Mouse (Mus musculus) embryonic facial prominence, embryonic 15.5 days (tissue): ENCODE measurements at regions not wholly inside any gene's neighbourhood (a gene's known extent, or its start where the extent isn't known, plus 50 kb on each side); places are given as distances from the start of the nearest gene placed in this dataset.
A peak's percentile ranks its signal among the peaks of the same experiment; 100 is the strongest.
"Not testable (repeated sequence)": the region's sequence is repeated elsewhere in the genome, so short reads cannot be mapped to it uniquely, and the experiment has no call there.

Source experiments
- ATAC-seq: fragments of 200-750 bp; cut with Nextera tagmentation; 2 replicates; pipeline ENCODE4 v1.8.0; 2017; ENCODE audit warnings: low read depth, moderate TSS enrichment; ENCODE audit not compliant: insufficient number of reproducible peaks, low FRiP score, low TSS enrichment
- H3K27ac ChIP-seq: fragments of 300-500 bp; sonication (generic); replicated peaks from 2 replicates; pipeline ENCODE4 v1.5.1; 2015; ENCODE audit warnings: mild to moderate bottlenecking, inconsistent platforms
- H3K27me3 ChIP-seq: fragments of 300-500 bp; sonication (generic); 2 replicates; pipeline ENCODE4 v1.6.1; 2015; ENCODE audit warnings: inconsistent platforms
- H3K36me3 ChIP-seq: fragments of 300-500 bp; sonication (generic); 2 replicates; pipeline ENCODE4 v1.6.1; 2015; ENCODE audit warnings: mild to moderate bottlenecking, inconsistent platforms
- H3K4me1 ChIP-seq: fragments of 300-500 bp; sonication (generic); 2 replicates; pipeline ENCODE4 v1.6.1; 2015; ENCODE audit warnings: inconsistent platforms
- H3K4me2 ChIP-seq: fragments of 300-500 bp; sonication (generic); replicated peaks from 2 replicates; pipeline ENCODE4 v1.6.1; 2015; ENCODE audit warnings: mild to moderate bottlenecking, inconsistent platforms
- H3K4me3 ChIP-seq: fragments of 300-500 bp; sonication (generic); replicated peaks from 2 replicates; pipeline ENCODE4 v1.5.1; 2015; ENCODE audit warnings: mild to moderate bottlenecking, inconsistent platforms
- H3K9ac ChIP-seq: fragments of 300-500 bp; sonication (generic); 2 replicates; pipeline ENCODE4 v1.6.1; 2015; ENCODE audit warnings: inconsistent platforms
- H3K9me3 ChIP-seq: fragments of 300-500 bp; sonication (generic); replicated peaks from 2 replicates; pipeline ENCODE4 v1.6.1; 2016; ENCODE audit warnings: inconsistent platforms
- WGBS: fragments of 180-500 bp; shearing (Covaris S2); methylation state at CpG from one replicate; pipeline ENCODE4 v1.1.7; 2015; 5-methylcytosine and 5-hydroxymethylcytosine counted together

- H3K9ac ChIP-seq, H3K27me3 ChIP-seq, H3K36me3 ChIP-seq, H3K27ac ChIP-seq, ATAC-seq, H3K4me1 ChIP-seq, H3K9me3 ChIP-seq, H3K4me3 ChIP-seq, H3K4me2 ChIP-seq: not testable (repeated sequence)
- WGBS, result 86% methylated on average over 8 of the region's 8 CpGs
Observed at GRCm38 (mm10) chr1:35914175-35914574, 154.0 kb upstream of the Hs6st1 start.

GRCm38 (mm10) chr1:35915526-35915925 is 152.7 kb upstream of the Hs6st1 start:
- Histone ChIP-seq H3K4me2 (no peak overlapping the region), H3K27me3 (no peaks in the 10 kb centered on the region), H3K4me3 (no peak overlapping the region), H3K36me3 (no peaks in the 10 kb centered on the region), H3K9ac (no peak overlapping the region), H3K27ac (no peak overlapping the region), H3K9me3 (no peaks in the 10 kb centered on the region), H3K4me1 (0 out of 2 replicates have a peak, but pooled peaks cover 7% of the 10 kb centered on the region)
- ATAC-seq, result 0 out of 2 replicates have a peak, but pooled peaks have one; percentile 12
- 59% methylated on average over 6 of the region's 6 CpGs for WGBS

GRCm38 (mm10) chr1:35919840-35920734 is 148.1 kb upstream of the Hs6st1 start:
- Histone ChIP-seq H3K4me1 (0 out of 2 replicates have a peak, but pooled peaks cover 7% of the 10 kb centered on the region), H3K9me3 (no peaks in the 10 kb centered on the region), H3K36me3 (no peaks in the 10 kb centered on the region), H3K9ac (no peak overlapping the region), H3K27ac (no peak overlapping the region), H3K4me2 (no peak overlapping the region), H3K27me3 (no peaks in the 10 kb centered on the region), H3K4me3 (no peak overlapping the region)
- no peak for ATAC-seq
- WGBS, result 64% methylated on average over 12 of the region's 12 CpGs

GRCm38 (mm10) chr1:35924796-35925195 is 143.4 kb upstream of the Hs6st1 start:
- Histone ChIP-seq H3K9me3 (no peaks in the 10 kb centered on the region), H3K4me3 (no peak overlapping the region), H3K9ac (no peak overlapping the region), H3K4me2 (no peak overlapping the region), H3K36me3 (no peaks in the 10 kb centered on the region), H3K27ac (no peak overlapping the region), H3K27me3 (no peaks in the 10 kb centered on the region), H3K4me1 (peaks cover 19% of the 10 kb centered on the region)
- 89% methylated on average over 4 of the region's 4 CpGs for WGBS
- ATAC-seq, result no peak

GRCm38 (mm10) chr1:35925301-35925700 is 142.9 kb upstream of the Hs6st1 start:
- no peak overlapping the region for H3K4me3 ChIP-seq
- no peak overlapping the region for H3K27ac ChIP-seq
- no peaks in the 10 kb centered on the region for H3K9me3 ChIP-seq
- no peaks in the 10 kb centered on the region for H3K36me3 ChIP-seq
- ATAC-seq, result no peak
- WGBS, result 89% methylated on average over 4 of the region's 4 CpGs
- no peaks in the 10 kb centered on the region for H3K27me3 ChIP-seq
- H3K4me2 ChIP-seq, result no peak overlapping the region
- H3K9ac ChIP-seq, result no peak overlapping the region
- H3K4me1 ChIP-seq, result peaks cover 14% of the 10 kb centered on the region

- ATAC-seq, result no peak
- H3K4me2 ChIP-seq, result no peak overlapping the region
- H3K4me3 ChIP-seq, result no peak overlapping the region
- no peaks in the 10 kb centered on the region for H3K36me3 ChIP-seq
- WGBS, result 54% methylated on average over 5 of the region's 5 CpGs
- H3K4me1 ChIP-seq, result peaks cover 14% of the 10 kb centered on the region
- H3K27me3 ChIP-seq, result no peaks in the 10 kb centered on the region
- H3K9me3 ChIP-seq, result no peaks in the 10 kb centered on the region
- no peak overlapping the region for H3K27ac ChIP-seq
- no peak overlapping the region for H3K9ac ChIP-seq
Observed at GRCm38 (mm10) chr1:35926191-35927048, 141.8 kb upstream of the Hs6st1 start.

GRCm38 (mm10) chr1:35927049-35927415 is 141.2 kb upstream of the Hs6st1 start:
- Histone ChIP-seq H3K4me3 (no peak overlapping the region), H3K27me3 (no peaks in the 10 kb centered on the region), H3K4me2 (no peak overlapping the region), H3K9me3 (no peaks in the 10 kb centered on the region), H3K27ac (no peak overlapping the region), H3K36me3 (no peaks in the 10 kb centered on the region), H3K9ac (no peak overlapping the region), H3K4me1 (peaks cover 14% of the 10 kb centered on the region)
- 45% methylated on average over 3 of the region's 3 CpGs for WGBS
- no peak for ATAC-seq

GRCm38 (mm10) chr1:35930351-35930750 is 137.8 kb upstream of the Hs6st1 start:
- H3K4me2 ChIP-seq, result no peak overlapping the region
- no peak overlapping the region for H3K4me3 ChIP-seq
- H3K27ac ChIP-seq, result no peak overlapping the region
- whole genome bisulfite sequencing, result 49% methylated on average over 3 of the region's 3 CpGs
- no peaks in the 10 kb centered on the region for H3K27me3 ChIP-seq
- no peaks in the 10 kb centered on the region for H3K9me3 ChIP-seq
- H3K9ac ChIP-seq, result no peak overlapping the region
- H3K36me3 ChIP-seq, result no peaks in the 10 kb centered on the region
- H3K4me1 ChIP-seq, result peaks cover 19% of the 10 kb centered on the region
- no peak for ATAC-seq

- H3K27ac ChIP-seq, result no peak overlapping the region
- H3K4me3 ChIP-seq, result no peak overlapping the region
- ATAC-seq, result no peak
- no peak overlapping the region for H3K9ac ChIP-seq
- no peaks in the 10 kb centered on the region for H3K36me3 ChIP-seq
- no peaks in the 10 kb centered on the region for H3K9me3 ChIP-seq
- no peak overlapping the region for H3K4me2 ChIP-seq
- peaks cover 17% of the 10 kb centered on the region for H3K4me1 ChIP-seq
- 80% methylated on average over 7 of the region's 7 CpGs for WGBS
- no peaks in the 10 kb centered on the region for H3K27me3 ChIP-seq
Observed at GRCm38 (mm10) chr1:35931056-35931455, 137.1 kb upstream of the Hs6st1 start.

- H3K4me2 ChIP-seq, result no peak overlapping the region
- 0 out of 2 replicates have a peak, but pooled peaks cover 6% of the 10 kb centered on the region for H3K4me1 ChIP-seq
- 94% methylated on average over 7 of the region's 7 CpGs for WGBS
Observed at GRCm38 (mm10) chr1:35933511-35933910, 134.7 kb upstream of the Hs6st1 start.

GRCm38 (mm10) chr1:35935099-35935651 is 133.0 kb upstream of the Hs6st1 start:
- Histone ChIP-seq H3K4me3 (no peak overlapping the region), H3K4me1 (0 out of 2 replicates have a peak, but pooled peaks cover 6% of the 10 kb centered on the region), H3K36me3 (no peaks in the 10 kb centered on the region), H3K27ac (no peak overlapping the region), H3K9me3 (no peaks in the 10 kb centered on the region), H3K9ac (no peak overlapping the region), H3K27me3 (no peaks in the 10 kb centered on the region), H3K4me2 (no peak overlapping the region)
- WGBS, result 41% methylated on average over 7 of the region's 7 CpGs
- no peak for ATAC-seq

More at GRCm38 (mm10) chr1:35933511-35933910, 134.7 kb upstream of the Hs6st1 start:
- H3K9me3 ChIP-seq, result no peaks in the 10 kb centered on the region
- no peak overlapping the region for H3K9ac ChIP-seq
- H3K27ac ChIP-seq, result no peak overlapping the region
- no peak for ATAC-seq
- H3K36me3 ChIP-seq, result no peaks in the 10 kb centered on the region
- no peak overlapping the region for H3K4me3 ChIP-seq
- no peaks in the 10 kb centered on the region for H3K27me3 ChIP-seq
